Mouse (Mus musculus): ENCODE results near the gene Hoxb13.

Gene Hoxb13

DNA sequence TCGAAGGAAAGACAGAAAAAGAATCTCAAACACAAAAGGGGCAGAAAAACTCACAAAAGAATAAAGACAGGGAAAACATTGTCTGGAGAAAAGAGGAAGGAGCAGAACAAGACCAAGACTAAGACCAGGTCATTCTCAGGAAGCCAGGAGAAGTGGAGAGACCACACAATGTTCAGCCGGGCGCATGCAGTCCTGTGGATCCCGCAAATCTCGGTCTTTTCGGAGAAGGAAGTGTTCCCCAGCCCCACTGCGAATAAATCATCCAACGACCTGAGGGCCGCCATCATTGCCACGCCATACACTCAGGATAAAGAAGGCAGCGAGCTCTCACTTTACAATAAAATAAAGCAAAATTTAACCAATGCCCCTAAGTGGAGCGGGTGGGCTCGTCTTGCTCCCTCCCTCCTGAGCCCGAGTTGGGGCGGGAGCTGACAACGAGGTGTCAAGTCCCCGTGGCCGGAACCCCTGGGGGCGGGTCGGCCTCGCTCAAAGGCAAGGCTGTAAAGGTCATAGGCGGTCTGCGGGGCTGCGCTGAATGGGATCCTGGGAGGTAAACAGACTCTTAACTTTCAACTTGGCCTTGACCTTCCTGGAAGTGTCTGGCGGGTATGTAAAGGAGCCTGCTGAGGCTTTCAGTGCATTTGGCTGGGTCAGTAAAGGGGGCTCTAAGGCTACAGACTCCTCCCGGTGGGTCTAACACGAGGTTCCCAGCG, 4.2 kb upstream of the Hoxb13 start:
- no peak for DNase-seq

DNA sequence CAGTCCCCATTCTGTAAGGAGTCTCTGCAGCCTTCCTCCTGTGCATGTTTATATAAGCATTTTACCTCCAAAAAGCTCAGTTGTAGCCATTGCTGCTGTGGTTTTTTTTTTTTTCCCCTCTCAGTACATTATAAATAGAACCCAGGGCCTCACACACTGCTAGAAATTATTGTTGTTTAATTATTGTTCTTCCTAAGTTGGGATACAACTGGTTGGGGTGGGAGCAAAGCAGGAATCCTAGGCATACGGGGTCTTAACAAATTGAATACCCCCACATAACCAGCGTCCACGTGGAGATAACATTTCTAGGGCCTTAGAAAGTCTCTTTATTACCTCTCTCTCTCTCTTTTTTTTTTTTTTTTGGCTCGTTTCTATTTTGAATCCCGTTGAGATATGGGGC, 3.0 kb upstream of the Hoxb13 start:
- no peak for DNase-seq

DNA sequence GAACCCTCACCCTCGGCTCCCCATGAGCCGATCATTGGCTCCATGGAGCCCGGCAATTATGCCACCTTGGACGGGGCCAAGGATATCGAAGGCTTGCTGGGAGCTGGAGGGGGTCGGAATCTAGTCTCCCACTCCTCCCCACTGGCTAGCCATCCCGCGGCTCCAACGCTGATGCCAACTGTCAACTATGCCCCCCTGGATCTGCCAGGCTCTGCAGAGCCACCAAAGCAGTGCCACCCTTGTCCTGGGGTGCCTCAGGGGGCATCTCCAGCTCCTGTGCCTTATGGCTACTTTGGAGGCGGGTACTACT, 240 bp downstream of the Hoxb13 start:
- no peak for DNase-seq

DNA sequence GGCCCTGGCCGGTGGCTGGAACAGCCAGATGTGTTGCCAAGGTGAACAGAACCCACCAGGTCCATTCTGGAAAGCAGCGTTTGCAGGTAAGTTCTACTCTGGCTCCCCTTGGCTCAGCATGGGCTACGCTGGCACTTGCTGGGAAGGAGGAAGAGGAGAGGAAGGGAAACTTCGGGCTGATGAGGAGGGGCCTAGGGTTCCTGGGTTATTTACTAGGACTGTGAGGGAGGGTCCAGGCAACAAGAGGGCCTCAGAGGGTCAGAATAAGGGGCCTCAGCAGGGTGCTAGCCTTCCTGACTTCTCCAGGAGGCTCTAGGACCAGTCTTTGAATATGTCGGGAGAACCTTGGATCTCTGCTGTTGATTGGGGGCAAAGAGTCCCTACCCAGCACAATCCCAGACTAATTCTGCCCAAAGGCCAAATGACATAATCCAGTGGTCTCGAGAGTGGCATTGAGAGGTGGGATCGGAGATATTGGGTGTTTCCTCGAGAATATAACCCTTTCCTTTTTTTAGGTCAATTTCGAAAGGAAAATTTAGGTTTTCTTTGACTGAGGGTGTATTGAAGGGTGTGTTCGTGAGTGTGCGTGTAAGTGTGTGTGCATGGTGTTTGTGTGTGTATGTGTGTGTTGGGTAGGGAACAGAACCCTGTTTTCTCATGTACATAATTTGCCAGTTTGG, 985 bp downstream of the Hoxb13 start:
- no peak for DNase-seq

DNA sequence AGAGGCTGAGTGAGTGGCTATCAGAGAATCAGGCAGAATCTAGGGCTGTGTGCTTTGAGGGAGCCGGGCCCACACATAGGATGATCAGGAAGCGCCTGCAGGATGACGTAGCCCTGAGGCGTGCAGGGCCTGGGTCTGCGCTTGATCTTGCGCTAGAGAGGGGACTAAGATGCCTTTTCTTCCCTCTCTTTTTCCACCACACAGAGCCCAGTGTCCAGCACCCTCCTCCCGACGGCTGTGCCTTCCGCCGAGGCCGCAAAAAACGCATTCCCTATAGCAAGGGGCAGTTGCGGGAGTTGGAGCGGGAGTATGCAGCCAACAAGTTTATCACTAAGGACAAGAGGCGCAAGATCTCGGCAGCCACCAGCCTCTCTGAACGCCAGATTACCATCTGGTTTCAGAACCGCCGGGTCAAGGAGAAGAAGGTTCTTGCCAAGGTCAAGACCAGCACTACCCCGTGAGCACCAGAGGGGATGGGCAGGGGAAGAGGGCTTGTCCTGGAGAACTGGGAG, 1.7 kb downstream of the Hoxb13 start:
- DNase-seq, result no peak

DNA sequence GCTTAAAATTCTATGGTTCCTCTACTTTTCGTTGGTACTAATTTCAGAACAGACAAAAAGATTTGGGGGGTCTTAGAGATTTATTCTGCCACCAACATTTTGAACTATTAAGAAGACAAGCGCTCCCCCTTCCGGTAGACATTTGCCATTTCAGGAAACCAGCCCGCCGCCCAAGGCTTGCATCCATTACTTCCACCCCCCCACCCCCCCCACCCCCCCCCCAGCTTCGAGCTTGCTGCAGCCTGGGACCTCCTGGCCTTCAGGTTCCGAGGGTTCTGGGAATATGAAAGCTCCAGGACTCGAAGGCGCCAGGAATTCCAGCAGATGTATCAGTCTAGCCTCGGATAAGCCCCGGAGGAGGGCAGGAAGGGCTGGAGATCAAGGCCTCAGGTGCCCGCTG, 4.5 kb downstream of the Hoxb13 start:
- peak; percentile 51 for DNase-seq

DNA sequence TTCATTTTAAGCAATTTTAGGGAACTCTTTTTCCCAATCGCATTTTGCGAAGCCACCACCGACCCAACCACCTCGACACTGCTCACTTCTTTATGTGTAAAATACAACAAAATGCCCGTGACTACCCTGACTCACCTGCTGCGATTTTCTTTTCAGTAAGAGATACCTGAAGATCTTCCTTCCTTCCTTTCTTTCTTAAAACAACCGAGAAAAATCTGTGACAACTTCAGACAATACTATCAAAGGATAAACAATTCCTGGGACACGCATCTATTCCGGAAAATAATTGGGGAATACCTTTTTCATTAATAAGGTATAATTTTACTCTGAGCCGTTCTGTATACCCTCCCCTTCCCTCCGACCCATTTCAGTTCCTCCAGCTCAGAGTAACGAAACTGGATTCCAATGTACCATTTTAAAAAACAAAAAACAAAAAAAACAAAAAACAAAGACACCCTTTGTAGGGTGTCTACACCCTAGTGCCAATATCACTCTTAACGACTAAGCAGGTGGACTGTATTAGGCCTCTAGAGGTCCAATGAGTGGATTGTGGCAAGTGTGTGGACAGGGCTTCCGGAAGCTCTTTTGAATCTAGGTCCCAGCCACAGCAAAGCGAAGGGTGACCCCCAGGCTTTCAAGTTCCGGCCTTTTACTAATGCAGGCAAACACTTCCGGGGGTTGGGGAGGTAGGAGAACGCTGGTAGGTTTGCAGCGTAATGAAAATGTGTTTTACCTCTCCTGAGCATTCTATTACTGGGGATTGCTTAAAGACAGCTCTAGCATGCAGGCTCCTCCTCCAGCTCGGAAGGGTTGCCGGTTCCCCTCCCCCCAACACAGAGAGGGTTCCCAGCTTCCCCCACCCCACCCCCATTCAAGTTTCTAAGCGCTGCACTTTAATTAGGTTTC, 5.3 kb downstream of the Hoxb13 start:
- no peak for DNase-seq

DNA sequence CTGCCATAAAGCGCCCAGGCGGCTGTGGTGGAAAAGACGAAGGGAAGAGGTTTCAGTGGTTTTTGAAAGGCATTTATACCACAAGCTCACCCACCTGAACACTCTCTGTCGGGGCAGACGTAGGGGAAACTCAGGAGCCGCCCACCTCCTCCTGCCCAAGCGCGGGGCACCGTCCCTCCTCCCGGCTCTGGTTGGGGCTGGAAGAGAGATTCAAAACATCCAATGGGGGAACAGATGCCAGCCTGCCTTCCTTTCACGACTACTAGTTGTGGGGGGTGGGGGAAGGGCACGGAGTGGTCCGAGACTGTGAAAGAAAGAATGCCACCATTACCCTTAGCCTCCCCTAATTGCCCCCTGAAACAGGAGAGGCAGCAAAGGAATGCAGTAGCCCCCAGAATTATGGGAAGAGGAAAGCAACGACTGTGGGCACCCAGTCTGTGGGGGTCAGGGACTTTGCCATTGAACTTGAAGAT, 6.1 kb downstream of the Hoxb13 start:
- DNase-seq, result no peak

DNA sequence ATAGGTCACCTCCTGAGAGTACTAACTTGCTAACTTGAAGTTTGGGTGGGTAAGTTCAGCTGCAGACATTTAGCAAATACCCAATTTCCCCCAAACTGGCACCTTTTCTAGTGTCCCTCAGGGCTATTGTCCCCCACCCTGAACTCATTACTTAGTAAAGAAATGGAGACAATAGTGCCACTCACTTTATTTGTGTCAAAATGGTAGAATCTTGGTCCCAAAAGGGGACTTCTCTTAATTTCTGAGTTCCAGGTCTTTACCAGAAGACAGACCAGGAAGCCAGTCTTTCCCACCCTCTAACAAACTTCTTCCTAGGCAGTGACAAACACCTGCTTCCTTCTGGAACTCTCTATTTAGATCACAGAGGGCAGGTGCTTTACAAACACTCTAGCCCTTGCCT, 7.6 kb downstream of the Hoxb13 start:
- DNase-seq, result no peak

DNA sequence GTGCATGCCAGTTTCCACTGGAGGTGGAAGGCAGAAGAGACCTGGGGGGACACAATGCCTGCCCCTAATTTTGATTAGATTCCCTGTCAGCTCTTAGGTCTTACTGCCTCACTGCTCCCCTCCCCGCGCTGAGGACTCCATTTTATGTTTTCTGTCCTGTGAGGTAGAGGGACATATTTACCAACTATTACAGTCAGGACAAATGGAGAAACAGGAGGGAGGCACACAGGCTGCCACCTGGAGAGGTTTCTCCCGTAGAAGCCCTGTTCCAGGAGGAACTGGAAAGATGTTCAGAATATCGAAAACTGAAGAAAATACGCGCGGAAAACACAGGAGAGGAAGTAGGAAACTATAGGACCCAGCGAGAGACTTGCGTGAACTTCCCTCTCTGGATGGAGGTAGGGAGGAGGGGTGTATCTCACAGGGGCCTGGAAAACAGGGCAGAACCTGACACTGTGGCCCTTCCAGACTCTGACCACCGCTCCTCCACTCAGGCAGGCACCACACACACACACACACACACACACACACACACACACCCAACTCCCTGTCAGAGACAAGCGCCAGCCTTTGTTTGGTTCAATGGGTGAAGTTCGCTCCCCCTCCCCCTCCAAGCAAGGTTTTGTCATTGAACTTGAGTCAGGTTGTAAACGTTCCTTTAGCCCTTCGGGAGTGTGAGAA, 8.4 kb downstream of the Hoxb13 start:
- DNase-seq, result no peak

DNA sequence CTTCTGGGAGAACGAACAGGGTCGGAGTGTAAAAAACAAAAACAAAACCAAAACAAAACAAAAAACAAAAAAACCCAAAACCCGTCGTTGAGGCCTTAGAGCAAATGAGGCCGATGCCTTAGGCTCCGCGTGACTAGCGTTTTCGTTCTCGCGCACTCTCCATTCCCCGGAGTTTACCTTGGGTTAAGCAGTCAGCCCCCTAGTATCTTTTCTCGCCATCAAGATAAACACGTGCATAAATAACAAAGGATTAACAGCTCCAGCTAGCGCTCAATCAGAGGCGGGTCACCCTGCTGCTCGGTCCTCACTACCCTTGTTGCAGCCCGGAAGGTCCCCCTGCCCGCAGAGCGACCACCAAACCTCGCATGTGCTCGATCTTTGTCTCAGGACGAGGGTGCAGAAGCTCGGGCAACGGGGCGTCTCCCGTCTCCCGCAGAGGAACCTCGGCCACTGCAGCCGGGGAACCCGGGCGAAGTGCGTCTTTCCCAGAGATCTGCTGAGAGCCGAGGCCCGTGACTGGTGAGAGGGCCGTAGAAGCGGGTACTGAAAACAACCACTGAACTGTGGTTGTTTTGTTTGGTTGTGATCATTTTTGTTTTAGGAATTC, 9.2 kb downstream of the Hoxb13 start:
- DNase-seq, result no peak

DNA sequence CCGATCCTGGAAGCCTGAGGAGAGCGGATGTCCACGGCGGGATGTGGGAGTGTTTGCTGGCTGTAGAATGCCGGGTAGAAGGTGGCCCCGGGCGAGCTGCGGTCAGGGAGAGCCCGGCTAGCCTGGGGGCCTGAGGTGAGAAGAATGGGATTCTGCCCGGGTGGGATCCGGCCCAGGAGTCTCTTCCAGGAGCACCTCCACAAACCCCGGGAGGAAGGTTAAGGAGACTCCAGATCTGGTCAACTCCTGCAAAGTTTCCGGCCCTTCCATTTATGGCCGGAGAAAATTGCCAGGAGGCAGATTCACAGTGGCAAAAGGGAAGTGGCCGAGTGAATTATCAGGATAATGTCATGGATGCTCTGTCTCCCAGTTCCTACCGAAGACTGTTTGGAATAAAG, 9.7 kb downstream of the Hoxb13 start:
- DNase-seq, result no peak

DNA sequence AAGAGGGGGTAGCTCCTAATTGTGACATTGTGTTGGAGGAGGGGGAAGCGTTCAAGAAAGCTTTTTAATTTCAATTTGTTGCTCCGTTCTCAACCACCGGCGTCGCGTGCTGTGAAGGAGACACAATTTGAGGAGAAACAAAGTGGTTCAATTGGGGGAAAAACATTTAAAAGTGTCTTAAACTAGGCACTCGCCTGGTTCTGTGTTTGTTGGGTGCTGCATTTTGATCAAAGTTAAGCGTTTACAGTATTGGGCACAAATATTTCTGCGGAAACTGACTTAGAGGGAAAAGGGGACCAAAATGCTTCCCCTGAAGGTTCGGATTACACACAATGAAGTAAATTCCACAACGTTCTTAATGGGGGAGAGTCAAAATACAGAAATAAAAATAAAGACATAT, 10.2 kb downstream of the Hoxb13 start:
- DNase-seq, result no peak

DNA sequence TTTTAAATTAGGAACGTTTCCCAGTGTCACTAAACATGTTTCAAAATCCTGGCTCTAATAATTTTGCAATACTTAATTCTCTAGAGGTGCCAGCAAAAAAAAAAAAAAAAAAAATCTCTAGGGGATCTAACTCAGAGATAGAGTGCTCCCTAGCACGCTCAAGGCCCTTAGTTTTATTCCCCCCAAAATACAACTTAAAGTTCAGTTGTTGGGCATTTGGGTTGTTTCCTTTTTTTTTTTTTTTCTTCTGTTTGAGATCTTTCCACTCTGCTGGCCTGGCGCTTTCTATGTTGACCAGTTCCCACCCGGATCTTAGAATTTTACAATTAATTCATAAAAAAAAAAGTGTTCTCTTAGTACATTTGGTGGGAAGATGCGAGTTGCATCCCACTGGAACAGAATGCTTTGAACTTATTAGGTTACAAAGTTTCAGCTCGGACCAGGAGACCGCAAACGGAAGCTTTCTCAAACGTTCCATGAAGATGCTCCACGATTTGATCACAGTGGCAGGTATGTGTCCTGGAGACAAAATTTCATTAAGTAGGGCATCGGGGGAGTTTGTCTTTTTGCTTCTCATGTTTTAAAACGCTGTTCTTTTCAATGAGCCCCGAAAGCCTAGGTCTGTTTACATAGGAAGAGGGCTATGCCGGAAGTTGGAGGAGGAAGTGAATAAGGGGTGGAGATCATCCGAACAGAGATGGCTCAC, 11.5 kb downstream of the Hoxb13 start:
- DNase-seq, result no peak

DNA sequence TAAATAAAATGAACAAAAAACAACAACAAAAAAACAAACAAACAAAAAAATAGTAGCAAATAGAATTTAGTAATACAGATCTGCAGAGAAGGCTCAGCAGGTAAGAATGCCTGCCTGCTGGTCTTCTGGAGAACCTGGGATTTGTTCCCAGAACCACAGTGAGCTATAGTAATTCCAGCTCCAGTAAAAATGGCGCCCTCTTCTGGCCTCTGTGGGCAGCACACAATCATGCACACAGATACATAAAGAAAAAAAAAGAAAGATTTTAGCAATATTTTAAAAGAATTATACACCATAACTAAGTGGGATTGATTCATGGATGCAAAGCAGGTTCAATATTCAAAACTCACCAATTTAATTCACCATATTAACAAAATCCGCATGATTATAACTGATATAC, 29.7 kb downstream of the Hoxb13 start:
- no peak for DNase-seq

DNA sequence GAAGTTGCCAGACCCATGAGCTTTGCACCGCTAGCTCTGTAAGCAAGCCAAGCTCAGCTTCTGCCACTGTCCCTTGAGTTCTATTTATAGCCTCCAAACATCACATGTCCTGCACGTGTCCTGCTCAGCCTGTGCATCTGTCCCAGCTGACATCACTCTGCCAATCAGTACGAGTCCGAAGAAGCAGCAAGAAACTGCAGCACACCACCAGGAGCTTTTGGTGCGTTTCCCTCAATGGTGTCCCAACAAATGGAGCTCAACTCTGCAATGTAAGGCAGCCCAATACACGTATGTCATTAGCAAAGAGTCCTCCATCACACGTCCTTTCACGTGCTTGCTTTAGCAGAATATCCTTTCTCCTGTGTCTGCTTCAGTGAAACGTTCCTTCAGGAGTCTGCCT, 33.6 kb downstream of the Hoxb13 start:
- DNase-seq, result no peak

DNA sequence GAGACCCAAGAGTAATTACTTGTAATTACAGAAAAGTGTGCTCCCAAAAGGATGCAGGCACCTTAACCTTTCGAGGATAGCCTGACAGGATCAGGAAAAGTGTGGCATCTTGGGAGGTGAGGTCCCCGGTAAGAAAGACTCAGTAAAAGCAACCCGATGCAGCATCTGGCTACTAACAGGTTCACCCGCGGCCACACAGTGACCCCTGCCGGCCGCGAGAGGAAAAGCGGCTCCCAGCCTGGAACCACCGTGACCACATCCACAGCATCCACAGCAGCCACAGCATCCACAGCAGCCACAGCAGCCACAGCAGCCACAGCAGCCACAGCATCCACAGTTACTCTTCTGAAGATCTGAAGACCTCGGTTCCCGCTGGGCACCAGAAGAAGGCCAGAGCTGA, 40.8 kb downstream of the Hoxb13 start:
- peak; percentile 46 for DNase-seq

DNA sequence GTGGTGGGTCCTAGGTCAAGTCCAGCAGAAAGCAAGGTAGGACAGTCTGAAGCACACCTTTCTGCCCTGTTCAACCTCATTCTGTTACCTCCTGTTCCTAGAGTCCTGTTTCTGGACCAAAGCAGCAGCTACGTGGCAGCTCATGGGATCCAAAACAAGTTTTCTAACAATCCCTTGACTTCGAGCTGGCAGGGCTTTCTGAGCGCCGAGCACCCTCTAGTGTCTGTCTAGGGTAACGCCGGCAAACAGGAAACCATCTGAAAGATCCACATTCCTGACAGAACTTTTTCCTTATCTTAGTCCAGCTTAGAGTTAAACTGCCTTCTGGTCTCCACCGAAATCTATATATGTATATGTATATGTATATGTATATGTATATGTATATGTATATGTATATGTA, 46.1 kb downstream of the Hoxb13 start:
- peak; percentile 52 for DNase-seq

All from lung, postnatal 14 days (tissue).